Mouse (Mus musculus): Measurements from ENCODE around the gene Ppl. TPM values are rescaled to one million over a fixed set of nuclear protein-coding genes. Genes with fewer than 3 reads are reported as not detected.

Gene Ppl
- total and polyA plus RNA-seq, 3 experiments: 0.11 TPM; not detected in 2

DNA sequence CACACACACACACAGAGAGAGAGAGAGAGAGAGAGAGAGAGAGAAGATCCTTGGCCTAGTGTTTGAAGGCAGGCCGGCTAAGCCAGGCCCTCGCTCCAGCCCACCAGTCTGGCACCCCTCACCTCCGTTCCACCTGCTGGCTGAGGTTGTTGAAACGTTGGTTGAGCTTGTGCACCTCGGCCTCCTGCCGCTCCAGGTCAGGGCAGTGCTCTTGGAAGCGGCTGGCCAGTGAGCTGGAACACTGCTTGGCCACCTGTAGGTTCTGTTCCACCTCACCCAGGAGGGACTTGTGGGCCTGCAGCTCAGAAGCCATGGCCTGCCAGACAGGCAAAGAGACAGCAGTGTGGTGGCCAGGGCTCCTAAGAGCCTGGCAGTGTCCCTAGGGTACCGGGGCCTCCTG is 35.7 kb downstream of the Ppl start:
- H3K27me3 ChIP-seq (ENCODE audit: insufficient read depth, low read length): peaks cover 29% of the 10 kb centered on the region
- ATAC-seq (ENCODE audit: extremely low read depth, insufficient number of reproducible peaks, low FRiP score, poor library complexity, severe bottlenecking) (no peak), DNase-seq (ENCODE audit: low spot score) (no peak)
- H3K4me1 ChIP-seq (ENCODE audit: insufficient read depth, low read depth, low read length): no peaks in the 10 kb centered on the region
- TF ChIP-seq GATA1 (IDR thresholded peaks at IDR 0.05; ENCODE audit: borderline replicate concordance, low read length): no peak
- TF ChIP-seq CTCF (IDR thresholded peaks at IDR 0.05; ENCODE audit: low read depth, low read length): no peak
- TF ChIP-seq TAL1 (conservative IDR thresholded peaks at IDR 0.05; ENCODE audit: low read depth, low read length): no peak
- no peak for TF ChIP-seq POLR2AphosphoS5 (IDR thresholded peaks at IDR 0.05; ENCODE audit: insufficient replicate concordance, low read depth, low read length)
- no peak for TF ChIP-seq GATA2 (IDR thresholded peaks at IDR 0.05; ENCODE audit: borderline replicate concordance, low read depth, low read length)
- H3K36me3 ChIP-seq (replicated peaks): no peaks in the 10 kb centered on the region
- H3K9me3 ChIP-seq (replicated peaks): no peaks in the 10 kb centered on the region
- no peak overlapping the region for H3K4me3 ChIP-seq (ENCODE audit: low read depth, low read length)

DNA sequence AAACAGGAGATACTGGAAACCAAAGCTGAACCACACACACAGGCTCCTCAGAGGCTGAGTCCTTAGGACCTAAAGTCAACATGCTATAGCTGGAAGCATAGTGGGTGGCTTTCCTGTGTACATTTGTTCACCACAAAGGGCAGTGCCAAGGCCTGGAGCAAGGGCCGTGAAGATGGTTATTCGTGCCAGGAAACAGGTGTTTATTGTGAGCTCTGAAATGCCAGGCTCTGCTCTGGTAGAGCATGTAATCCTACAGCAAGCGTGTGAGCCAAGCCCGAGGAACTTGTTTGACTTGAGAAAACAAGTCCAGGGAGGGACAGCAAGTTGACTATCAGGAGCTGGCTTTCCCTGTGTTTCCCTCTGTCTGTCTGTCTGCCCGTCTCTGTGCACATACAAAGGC is 38.9 kb downstream of the Ppl start:
- H3K27me3 ChIP-seq (ENCODE audit: insufficient read depth, low read length): peaks cover 10% of the 10 kb centered on the region; the same call in 1 of the 2 replicates
- H3K4me1 ChIP-seq (ENCODE audit: insufficient read depth, low read depth, low read length): no peaks in the 10 kb centered on the region
- no peak overlapping the region for H3K4me3 ChIP-seq (ENCODE audit: low read depth, low read length)
- H3K36me3 ChIP-seq (replicated peaks): peaks cover 11% of the 10 kb centered on the region
- TF ChIP-seq GATA2 (IDR thresholded peaks at IDR 0.05; ENCODE audit: borderline replicate concordance, low read depth, low read length) (no peak), POLR2AphosphoS5 (IDR thresholded peaks at IDR 0.05; ENCODE audit: insufficient replicate concordance, low read depth, low read length) (no peak)
- no peak for ATAC-seq (ENCODE audit: extremely low read depth, insufficient number of reproducible peaks, low FRiP score, poor library complexity, severe bottlenecking)
- DNase-seq (ENCODE audit: low spot score): no peak
- H3K9me3 ChIP-seq (replicated peaks): no peaks in the 10 kb centered on the region

DNA sequence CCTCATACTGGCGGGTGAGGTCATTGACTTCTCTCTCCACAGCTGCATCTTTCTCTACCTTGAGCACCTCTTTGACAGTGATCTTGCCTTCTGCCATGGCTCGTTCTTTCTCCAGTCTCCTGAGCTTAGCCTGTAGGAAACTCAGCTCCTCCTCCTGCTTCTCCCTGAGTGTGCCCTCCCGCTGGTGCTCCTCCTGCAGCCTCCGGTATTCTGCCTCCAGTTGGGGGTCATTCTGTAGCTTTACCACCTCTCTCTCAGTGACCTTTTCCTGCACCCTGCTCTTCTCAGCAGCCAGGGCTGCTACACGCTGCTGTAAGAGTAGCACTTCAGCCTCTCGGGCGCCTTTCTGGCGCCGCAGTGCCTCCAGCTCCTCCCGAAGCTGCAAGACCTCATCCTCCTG is 43.2 kb downstream of the Ppl start:
- no peaks in the 10 kb centered on the region for H3K4me1 ChIP-seq (ENCODE audit: insufficient read depth, low read depth, low read length)
- TF ChIP-seq GATA1 (IDR thresholded peaks at IDR 0.05; ENCODE audit: borderline replicate concordance, low read length): no peak
- no peak for TF ChIP-seq TAL1 (conservative IDR thresholded peaks at IDR 0.05; ENCODE audit: low read depth, low read length)
- TF ChIP-seq CTCF (IDR thresholded peaks at IDR 0.05; ENCODE audit: low read depth, low read length): no peak
- TF ChIP-seq POLR2AphosphoS5 (IDR thresholded peaks at IDR 0.05; ENCODE audit: insufficient replicate concordance, low read depth, low read length): no peak
- TF ChIP-seq GATA2 (IDR thresholded peaks at IDR 0.05; ENCODE audit: borderline replicate concordance, low read depth, low read length): no peak
- H3K36me3 ChIP-seq (replicated peaks): peaks cover 54% of the 10 kb centered on the region
- no peak for DNase-seq (ENCODE audit: low spot score)
- H3K9me3 ChIP-seq (replicated peaks): no peaks in the 10 kb centered on the region
- ATAC-seq (ENCODE audit: extremely low read depth, insufficient number of reproducible peaks, low FRiP score, poor library complexity, severe bottlenecking): no peak
- no peaks in the 10 kb centered on the region; the same call in 1 of the 2 replicates for H3K27me3 ChIP-seq (ENCODE audit: insufficient read depth, low read length)
- H3K4me3 ChIP-seq (ENCODE audit: low read depth, low read length): no peak overlapping the region

DNA sequence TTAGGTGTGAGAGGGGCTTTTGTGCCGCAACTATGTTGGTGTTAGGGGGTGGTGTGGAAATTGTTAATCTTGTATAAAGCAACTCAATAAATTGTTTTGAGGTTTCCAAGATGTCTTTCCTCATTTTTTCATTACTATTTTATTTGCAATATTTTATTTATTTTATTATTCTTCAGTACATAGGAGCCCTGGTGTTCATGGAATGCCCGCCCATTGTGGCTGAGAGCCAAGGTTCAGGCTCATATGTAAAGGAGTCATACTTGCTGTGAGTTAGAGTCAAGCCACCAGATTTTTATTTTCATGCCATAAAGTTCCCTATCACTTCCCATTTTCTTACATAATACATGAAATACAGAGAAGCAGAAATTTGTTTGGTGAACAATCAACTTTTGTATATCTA is 46.0 kb downstream of the Ppl start:
- DNase-seq (ENCODE audit: low spot score): no peak
- Histone ChIP-seq H3K4me1 (ENCODE audit: insufficient read depth, low read depth, low read length) (no peaks in the 10 kb centered on the region), H3K27me3 (ENCODE audit: insufficient read depth, low read length) (no peaks in the 10 kb centered on the region; the same call in 1 of the 2 replicates), H3K9me3 (replicated peaks) (no peaks in the 10 kb centered on the region), H3K36me3 (replicated peaks) (peaks cover 81% of the 10 kb centered on the region), H3K4me3 (ENCODE audit: low read depth, low read length) (no peak overlapping the region)
- no peak for TF ChIP-seq GATA1 (IDR thresholded peaks at IDR 0.05; ENCODE audit: borderline replicate concordance, low read length)
- no peak for TF ChIP-seq GATA2 (IDR thresholded peaks at IDR 0.05; ENCODE audit: borderline replicate concordance, low read depth, low read length)
- TF ChIP-seq POLR2AphosphoS5 (IDR thresholded peaks at IDR 0.05; ENCODE audit: insufficient replicate concordance, low read depth, low read length): no peak
- TF ChIP-seq CTCF (IDR thresholded peaks at IDR 0.05; ENCODE audit: low read depth, low read length): no peak
- no peak for TF ChIP-seq TAL1 (conservative IDR thresholded peaks at IDR 0.05; ENCODE audit: low read depth, low read length)
- no peak for ATAC-seq (ENCODE audit: extremely low read depth, insufficient number of reproducible peaks, low FRiP score, poor library complexity, severe bottlenecking)

DNA sequence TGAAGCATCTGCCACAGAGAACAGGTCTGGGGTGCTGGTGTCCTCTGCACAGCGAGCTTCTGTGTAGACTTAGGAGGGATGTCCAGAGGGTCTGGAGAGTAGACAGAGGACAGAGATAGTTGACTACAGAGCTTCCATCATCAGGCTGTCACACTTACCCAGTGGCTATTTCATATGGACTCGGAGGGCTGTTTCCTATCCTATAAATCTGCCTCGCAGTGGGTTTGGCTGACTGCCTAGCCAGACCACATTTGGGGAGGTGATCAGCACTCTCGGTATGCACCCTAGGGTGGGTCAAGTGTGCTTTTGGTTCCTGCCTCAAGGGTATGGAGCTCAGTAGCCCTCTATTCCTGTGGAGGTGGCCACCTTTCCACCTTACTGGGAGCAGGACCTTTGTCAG is 47.0 kb downstream of the Ppl start:
- Histone ChIP-seq H3K4me3 (ENCODE audit: low read depth, low read length) (no peak overlapping the region), H3K27me3 (ENCODE audit: insufficient read depth, low read length) (no peaks in the 10 kb centered on the region; the same call in 1 of the 2 replicates), H3K36me3 (replicated peaks) (peaks cover 86% of the 10 kb centered on the region), H3K4me1 (ENCODE audit: insufficient read depth, low read depth, low read length) (no peaks in the 10 kb centered on the region), H3K9me3 (replicated peaks) (no peaks in the 10 kb centered on the region)
- ATAC-seq (ENCODE audit: extremely low read depth, insufficient number of reproducible peaks, low FRiP score, poor library complexity, severe bottlenecking) (no peak), DNase-seq (ENCODE audit: low spot score) (no peak)
- TF ChIP-seq POLR2AphosphoS5 (IDR thresholded peaks at IDR 0.05; ENCODE audit: insufficient replicate concordance, low read depth, low read length) (no peak), GATA2 (IDR thresholded peaks at IDR 0.05; ENCODE audit: borderline replicate concordance, low read depth, low read length) (no peak), GATA1 (IDR thresholded peaks at IDR 0.05; ENCODE audit: borderline replicate concordance, low read length) (no peak), CTCF (IDR thresholded peaks at IDR 0.05; ENCODE audit: low read depth, low read length) (no peak)

DNA sequence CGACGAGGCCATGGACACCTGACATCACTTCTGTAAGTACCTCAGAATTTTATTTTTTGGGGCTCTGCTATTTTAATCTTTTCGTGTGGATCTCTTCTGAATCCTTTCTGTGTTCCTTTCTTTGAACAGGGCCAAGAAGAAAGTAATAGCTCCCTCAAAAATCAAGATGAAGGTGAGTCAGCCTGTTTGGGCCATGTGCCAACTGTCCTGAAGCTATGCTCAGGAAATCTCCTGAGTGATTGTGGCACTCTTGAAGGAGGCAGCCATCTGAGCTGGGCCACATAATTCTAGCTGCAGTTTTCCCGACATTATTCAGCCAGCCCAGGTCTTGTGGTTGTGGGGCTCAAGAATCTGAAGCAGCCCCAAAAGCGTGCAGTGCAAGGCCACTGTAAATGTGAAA is 57.9 kb downstream of the Ppl start:
- H3K36me3 ChIP-seq (replicated peaks): peaks cover 95% of the 10 kb centered on the region
- ATAC-seq (ENCODE audit: extremely low read depth, insufficient number of reproducible peaks, low FRiP score, poor library complexity, severe bottlenecking) (no peak), DNase-seq (ENCODE audit: low spot score) (no peak)
- no peak for TF ChIP-seq CTCF (IDR thresholded peaks at IDR 0.05; ENCODE audit: low read depth, low read length)
- no peak for TF ChIP-seq GATA2 (IDR thresholded peaks at IDR 0.05; ENCODE audit: borderline replicate concordance, low read depth, low read length)
- no peaks in the 10 kb centered on the region for H3K27me3 ChIP-seq (ENCODE audit: insufficient read depth, low read length)
- no peaks in the 10 kb centered on the region for H3K9me3 ChIP-seq (replicated peaks)
- H3K4me1 ChIP-seq (ENCODE audit: insufficient read depth, low read depth, low read length): no peaks in the 10 kb centered on the region
- H3K4me3 ChIP-seq (ENCODE audit: low read depth, low read length): no peak overlapping the region

DNA sequence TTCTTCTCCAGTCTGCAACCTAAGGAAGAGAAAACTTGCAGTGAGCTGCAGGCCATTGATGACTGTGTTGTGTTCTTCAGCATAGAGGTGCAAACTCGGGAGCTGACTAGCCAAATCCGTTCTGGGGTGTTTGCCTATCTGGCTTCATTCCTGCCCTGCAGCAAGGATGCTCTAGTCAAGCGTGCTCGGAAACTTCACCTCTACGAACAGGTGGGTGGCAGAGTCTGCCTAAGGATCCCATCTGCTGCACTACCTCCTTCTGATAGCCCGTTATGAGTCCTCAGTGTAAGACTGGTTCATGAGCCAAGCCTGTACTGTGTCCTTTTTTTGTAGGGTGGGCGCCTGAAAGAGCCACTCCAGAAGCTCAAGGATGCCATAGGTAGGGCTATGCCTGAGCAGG is 60.2 kb downstream of the Ppl start:
- no peak overlapping the region for H3K4me3 ChIP-seq (ENCODE audit: low read depth, low read length)
- no peaks in the 10 kb centered on the region for H3K9me3 ChIP-seq (replicated peaks)
- no peaks in the 10 kb centered on the region for H3K27me3 ChIP-seq (ENCODE audit: insufficient read depth, low read length)
- ATAC-seq (ENCODE audit: extremely low read depth, insufficient number of reproducible peaks, low FRiP score, poor library complexity, severe bottlenecking): no peak
- TF ChIP-seq CTCF (IDR thresholded peaks at IDR 0.05; ENCODE audit: low read depth, low read length): no peak
- peaks cover 91% of the 10 kb centered on the region for H3K36me3 ChIP-seq (replicated peaks)
- no peak for DNase-seq (ENCODE audit: low spot score)
- no peaks in the 10 kb centered on the region for H3K4me1 ChIP-seq (ENCODE audit: insufficient read depth, low read depth, low read length)

All from G1E (cell line).